Mouse (Mus musculus): ENCODE measurements around the gene Fam210b.

- TF ChIP-seq CTCF (IDR thresholded peaks at IDR 0.05), result no peak
- TF ChIP-seq EP300 (IDR thresholded peaks at IDR 0.05), result no peak
These were observed 49.3 kb downstream of the Fam210b start for GRCm38 (mm10) chr2:172394671-172395070.

Measured in lung, postnatal 0 days (tissue).